Mouse (Mus musculus) retina, postnatal 7 days (tissue): Measurements from ENCODE around the gene 1700013G24Rik.

Source experiments
- DNase-seq: peaks from one replicate; pipeline ENCODE4 v3.0.0-alpha.2; 2012; ENCODE audit warnings: low read depth, low spot score

The 1700013G24Rik gene

DNA sequence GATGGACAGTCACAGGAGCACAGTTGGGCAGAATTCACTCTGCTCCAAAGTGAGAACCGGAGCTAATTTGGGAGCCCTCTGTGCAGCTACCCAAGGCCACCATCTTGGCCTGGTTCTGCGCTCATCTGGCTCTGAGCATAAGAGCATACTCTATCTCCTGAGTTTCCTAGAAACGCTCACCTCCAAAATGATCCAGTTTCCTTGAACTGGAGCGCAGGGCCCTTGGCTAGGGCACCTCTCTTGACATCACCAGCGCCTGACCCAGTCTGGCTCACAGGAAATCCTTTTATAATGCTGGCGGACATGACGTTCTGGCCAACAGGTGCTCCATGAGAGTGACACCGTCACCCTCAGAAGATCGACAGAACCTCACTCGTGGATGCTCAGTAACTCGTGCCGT is 3.5 kb downstream of the 1700013G24Rik start:
- no peak for DNase-seq

DNA sequence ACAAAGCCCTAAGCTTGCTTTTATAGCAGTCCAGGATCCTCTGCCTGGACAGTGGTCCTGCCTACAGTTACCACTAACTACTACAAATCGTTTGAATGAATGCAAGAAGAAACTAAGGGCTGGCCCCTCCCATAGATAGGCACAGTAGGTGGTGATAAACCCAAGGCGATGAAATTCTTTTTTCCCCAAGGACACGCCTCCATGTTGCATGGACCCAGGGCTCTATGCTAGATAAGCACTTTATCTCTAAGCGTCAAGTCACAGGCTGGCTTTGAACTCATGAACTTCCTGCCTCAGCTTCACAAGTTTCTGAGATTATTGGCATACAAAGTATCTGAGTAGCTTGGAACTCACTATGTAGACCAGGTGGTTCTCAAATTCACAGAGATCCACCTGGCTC is 4.2 kb downstream of the 1700013G24Rik start:
- no peak for DNase-seq

DNA sequence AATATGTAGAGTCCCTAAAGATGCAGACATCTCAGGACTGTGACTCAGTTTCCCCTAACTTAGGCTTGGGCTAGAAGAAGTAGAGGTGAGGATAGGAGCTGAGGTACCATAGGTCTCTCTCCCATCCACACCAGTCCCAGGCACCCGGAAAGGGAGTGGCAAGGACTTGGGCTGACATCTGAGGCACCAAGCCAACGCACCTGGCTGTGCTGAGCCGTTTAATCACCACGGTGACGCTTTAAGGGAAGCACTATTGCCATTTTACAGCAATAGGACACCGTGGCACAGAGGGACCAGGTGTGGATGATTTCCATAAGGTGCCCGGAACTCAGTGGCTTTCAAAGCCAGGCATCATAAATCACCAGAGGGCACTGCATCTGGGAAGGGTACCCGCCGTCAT is 5.2 kb downstream of the 1700013G24Rik start:
- DNase-seq, result no peak

DNA sequence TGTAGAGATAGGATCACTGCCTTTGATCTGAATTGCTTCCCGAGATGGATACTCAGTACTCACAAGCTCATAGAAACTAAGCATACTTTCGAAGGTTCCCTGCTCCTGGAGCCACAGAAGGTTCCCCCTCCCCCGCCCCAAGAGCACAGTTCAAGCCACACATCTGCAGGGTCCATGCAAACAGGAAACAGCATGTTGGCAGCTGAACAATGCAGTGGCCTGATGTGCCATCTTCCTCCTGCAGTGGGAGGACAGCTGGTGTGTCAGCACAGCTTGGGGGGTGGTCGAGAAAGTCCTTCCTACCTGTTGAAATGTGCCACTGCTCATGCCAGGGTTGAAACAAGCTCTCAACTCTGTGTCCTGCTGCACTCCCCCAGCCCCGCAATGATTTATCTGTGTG is 5.8 kb downstream of the 1700013G24Rik start:
- DNase-seq, result no peak

DNA sequence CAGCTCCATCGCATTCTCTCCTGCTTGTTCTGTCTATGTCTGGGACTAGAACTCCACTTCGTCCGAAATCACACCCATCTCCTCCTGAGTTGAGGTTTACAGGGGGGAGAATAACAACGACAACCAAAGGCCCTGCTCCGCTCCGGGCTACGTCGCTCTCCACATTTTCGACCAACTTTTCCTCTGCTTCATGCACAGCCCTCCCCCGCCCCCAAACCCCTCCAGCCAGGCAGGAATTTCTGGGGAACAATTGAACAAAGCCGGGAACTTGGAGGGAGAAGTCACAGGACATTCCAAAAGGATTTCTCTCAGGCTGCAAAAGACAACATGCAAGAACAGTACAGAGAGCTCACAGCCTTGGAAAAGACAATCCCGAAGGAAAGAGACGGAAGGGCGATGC is 7.6 kb downstream of the 1700013G24Rik start:
- DNase-seq, result no peak

DNA sequence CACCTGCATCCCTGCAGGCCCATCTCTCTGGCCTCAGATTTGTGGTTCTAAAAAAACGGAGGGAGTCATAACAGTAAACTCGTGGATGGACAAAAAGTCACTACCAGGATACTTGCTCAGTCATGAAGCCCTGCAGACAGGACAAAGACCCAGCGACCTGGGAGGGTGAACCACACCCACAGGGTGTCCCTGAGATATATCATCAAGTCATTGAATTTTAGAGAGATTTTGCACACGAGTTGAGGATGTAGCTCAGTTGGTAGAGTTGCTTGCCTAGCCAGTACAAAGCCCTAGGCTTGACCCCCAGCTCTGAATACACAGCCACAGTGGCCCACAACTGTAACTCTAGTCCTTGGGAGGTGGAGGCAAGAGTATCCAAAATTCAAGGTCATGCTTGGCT is 8.1 kb downstream of the 1700013G24Rik start:
- DNase-seq, result no peak

DNA sequence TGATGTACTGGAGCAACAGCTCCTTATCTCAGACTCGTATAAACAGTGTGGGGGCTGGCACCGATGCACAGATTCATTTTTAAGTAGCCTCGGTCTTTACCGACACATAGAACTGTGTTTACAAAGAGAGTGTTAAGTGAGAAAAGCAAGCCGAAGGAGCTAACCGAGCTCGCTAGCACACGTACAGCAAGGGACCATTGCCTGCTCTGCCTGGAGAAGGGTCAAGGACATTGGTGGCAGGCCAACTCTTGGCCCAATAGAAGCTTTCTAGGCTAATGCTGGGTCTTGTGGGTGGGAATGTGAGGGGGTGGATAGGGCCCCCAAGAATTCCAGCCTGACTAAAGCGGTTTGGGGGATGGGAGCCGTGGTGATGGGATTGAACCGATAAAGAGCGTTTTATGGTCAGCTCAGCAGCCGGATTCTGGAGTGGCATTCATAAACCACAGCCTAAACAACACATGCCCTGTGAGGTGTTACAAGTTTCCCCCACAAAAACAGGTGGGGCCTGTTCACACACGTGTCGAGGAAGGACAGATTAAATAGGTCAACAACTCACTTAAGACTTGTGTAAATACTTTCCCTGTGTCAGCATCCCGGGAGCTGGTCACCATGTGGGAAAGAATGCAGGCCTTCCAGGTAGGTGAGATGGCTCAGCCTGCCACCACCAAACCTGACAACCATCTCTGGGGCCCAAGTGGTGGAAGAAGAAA is 9.1 kb downstream of the 1700013G24Rik start:
- DNase-seq, result no peak

DNA sequence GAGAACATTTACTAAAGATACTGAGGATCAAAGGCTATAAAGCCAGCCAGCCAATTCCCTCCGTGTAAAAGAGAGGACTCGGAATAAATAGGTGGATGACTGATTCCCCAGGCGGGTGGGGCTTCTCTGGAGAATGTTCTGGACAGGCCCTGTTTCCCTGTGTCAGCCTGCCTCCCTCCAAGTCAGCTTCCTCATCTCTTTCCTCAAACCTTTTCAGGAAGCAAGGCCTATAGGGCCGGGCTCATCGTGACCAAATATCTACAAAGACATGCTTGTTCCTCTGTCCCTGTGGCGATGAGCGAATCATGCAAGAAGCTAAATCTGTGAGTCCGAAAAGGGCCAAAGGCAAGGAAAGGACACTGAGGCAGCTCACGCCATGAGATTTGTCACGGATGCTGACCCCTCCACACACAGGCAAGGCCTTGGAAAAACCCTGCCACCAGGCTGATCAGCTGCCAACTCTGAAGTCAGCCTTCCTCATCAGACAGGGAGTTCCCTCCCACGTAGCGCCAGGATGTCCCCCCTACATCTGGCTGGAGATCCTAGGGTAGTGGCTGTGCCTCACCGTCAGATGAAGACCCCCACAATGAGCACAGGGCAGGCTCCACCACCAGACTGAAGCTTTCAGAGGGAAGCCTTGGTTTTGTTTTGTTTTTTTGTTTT is 12.2 kb downstream of the 1700013G24Rik start:
- DNase-seq, result no peak

DNA sequence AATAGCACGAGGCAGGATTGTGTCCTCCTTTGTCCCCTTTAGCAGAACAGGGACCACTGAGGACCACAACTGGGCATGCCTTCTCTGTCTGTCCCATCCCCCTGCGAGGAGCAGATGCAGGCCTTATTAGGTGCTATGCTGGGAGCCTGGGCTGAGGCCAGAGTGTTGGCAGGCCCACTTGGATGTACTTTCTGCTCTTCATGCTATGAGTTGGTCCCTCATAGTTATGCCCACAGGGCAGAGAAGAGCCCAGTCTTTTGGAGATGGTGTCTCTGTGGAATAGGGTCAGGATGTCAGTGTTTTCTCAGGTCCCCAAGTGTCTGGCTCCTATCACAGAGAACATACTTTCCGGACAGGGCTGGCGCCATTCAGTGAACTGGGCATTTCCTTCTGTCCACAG is 13.9 kb downstream of the 1700013G24Rik start:
- no peak for DNase-seq

DNA sequence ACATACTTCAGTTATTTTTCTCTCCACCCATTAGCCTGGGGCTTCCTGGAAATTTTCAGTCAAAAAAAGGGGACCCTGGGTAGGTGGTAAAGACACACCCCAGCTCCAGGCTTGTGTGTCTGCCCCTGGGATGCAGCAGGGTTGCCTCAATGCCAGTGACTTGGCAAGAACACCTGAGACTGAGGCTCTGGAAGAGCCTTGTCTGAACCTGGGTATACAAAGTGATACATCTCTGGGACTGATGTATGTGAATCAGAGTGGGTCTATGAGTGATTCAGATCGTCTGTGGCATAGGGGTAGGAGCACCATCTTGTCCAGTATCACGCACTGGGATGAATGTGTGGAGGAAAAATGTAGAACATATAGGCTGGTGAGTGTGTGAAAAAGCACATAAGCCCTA is 14.4 kb downstream of the 1700013G24Rik start:
- DNase-seq, result no peak

DNA sequence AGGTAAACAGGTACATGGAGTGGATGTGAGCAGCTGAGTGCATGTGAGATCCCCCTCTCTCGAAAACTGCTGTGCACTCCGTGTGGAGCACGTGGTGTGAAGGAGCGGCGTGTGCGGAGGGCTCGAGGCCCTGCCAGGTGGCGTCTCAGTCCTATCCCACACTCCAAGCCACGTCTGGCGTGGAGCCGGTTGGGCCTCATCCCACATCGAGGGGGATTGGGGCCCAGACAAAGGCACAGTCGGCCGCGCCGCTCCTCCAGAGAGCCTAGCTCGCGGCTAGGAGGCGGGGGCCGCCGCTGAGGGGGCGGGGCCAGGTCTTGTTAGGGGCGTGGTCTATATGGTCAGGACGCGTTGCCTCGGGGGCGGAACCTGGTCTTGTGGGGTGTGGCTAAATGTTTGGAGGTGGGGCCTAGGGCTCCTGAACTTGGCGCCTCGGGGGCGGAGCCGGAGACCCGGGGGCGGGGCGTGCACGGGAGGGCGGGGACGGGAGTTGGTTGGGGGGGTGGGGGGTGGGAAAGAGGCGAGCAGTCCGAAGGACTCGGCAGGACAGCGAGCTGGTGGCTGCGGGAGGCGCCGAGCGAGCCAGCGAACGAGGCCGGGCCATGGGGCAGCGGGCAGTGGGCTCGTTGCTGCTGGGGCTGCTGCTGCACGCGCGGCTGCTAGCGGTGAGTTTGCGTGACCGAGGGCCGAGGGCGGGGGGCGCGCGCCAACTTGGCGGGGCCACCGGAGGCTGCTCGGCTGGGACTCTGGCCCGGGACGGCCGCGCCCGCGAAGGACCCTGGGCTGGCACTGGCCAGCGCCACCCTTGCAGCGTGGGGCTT is 15.4 kb downstream of the 1700013G24Rik start, which contains the start of gene Hspg2:
Gene Hspg2, plus strand, starts transcription at position 510 of the 821 bp plus-strand sequence.
- DNase-seq, result peak; percentile 88

DNA sequence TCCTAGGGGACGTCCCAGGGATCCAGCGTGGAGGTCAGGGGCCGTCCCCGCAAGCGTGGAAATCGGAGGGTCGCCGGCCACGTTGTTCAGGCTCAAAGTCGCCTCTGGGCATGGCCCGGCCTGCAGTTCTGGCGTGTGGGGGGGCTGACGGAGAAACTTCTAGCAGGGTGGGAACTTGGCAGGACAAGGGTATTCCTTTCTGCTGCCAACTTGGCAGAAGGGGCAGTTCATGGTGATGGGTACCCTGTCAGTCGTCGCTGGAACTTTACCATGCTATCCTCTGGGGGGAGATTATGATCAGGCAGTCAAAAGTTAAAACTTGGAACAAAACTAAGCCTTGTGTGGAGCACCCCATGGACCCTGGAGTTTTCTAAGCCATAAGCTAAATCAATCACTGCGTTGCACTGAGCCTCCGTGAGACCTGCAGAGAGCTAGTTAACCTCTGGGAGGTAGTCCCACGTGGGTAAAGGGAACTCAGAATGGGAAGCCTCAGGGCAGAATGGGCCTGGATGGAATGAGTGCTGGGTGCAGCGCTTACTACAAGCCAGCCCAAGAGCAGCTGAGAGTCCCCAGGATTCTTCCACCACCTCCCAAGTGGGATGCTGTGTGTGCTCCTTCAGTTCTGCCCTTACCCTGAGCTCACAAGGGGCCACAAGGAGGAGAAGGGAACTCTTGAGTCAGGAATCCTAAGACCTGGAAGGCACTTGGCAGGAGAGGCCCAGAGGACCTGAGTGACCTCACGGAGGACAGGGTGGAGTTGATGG is 16.2 kb downstream of the 1700013G24Rik start:
- no peak for DNase-seq

DNA sequence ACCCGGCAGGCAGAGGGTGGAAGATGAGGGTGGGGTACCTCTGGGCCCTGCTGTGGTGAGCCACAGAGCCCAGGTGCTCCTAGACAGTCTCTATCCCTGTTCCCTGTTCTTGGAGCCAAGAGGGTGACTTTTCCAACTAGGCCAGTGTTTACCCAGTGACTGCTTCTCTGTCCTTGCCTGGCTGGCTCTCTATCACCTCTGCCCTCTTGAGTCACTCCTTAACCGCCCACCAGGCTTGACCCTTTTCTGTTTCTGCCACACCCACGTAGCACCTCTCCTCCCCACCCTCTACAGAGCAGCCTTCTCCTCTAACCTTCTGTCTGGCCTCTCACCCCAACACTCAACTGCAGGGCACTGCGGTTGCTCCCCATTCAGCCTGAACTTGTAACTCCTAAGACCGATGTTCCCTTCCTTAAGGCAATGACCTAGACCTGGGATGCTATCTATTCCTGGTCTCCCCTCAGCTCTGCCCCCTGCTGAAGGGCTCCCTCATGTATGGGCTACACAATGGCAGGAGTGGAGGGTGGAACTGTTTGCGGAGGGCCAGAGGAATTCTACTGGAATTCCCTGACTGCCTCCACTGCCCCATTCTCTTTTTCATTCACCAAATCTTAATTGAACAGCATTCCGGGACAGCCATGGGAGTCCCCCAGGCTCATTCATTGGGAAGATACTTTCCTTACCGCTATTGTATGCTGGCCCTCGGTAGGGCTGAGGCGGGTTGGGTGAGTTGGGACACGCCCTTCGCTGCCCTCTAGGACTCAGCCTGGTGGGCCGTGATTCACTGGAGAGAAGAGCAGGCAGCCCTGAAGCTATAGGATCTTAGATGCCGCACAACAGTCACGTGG is 17.0 kb downstream of the 1700013G24Rik start:
- DNase-seq, result no peak

DNA sequence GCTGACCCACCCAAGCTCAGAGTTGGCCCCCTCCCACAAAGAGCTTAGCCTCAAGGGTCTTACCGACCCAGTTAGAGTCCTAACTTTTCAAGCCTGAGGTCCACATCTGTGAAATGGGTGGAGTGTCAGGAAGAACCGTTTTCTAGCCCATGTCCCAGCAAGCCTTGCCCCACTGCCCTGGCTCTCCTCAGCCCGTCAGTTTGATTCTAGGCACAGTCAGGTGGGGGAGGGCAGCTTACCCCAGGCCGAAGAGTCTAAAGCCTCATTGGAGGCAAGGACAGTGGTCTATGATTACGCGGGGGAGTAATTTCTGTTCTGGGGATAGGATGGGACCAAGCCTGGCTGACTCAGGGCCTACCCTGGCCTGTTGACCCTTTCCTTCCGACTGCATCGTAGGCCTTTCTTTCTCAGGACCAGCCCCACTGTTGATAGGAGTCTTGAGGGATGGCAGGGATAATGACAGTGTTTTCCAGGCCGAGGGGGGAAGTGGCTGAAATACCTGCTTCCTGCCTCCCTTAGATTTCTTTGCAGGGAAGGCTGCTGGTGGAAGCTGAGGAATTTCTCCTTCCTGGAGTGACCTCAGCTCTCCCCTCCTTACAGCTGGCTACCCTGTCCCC is 17.7 kb downstream of the 1700013G24Rik start:
- DNase-seq, result no peak

DNA sequence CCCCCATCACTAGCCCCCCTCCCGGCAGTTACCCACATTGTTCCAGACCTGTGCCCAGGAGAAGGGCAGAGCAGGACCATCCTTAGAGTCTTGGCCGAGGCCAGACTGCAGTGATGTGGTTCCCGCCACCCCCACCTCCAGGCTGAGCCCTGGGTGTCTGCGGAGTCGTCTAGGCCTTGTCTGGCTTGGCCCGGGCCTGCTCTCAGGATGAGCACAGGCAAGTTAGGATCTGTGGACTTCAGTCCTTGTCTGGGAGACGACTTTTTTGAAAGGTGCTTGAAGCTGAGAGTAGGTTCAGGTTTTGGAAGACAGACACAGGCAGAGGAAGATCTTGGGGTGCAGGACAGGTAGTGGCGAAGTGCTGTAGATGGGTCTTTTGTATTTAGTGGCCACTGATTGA is 18.2 kb downstream of the 1700013G24Rik start:
- no peak for DNase-seq

DNA sequence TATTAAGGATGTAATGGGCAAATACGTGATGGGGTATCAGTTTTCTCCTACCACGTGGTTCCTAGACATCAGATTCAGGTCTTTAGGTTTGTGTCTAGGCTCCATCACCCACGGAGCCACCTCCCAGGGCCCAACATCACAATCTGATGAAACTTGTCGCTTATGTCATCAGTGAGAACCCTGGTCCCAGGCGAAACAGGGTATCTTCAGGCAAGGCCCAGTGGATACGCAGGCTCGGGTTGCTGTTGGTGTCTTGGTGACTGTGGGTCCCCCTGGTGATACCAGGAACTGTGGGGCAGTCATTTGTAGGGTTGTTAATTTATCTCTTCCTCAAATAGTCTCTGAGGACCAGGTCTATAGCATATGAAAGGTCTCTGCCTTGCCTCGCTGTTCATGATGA is 20.2 kb downstream of the 1700013G24Rik start:
- no peak for DNase-seq

DNA sequence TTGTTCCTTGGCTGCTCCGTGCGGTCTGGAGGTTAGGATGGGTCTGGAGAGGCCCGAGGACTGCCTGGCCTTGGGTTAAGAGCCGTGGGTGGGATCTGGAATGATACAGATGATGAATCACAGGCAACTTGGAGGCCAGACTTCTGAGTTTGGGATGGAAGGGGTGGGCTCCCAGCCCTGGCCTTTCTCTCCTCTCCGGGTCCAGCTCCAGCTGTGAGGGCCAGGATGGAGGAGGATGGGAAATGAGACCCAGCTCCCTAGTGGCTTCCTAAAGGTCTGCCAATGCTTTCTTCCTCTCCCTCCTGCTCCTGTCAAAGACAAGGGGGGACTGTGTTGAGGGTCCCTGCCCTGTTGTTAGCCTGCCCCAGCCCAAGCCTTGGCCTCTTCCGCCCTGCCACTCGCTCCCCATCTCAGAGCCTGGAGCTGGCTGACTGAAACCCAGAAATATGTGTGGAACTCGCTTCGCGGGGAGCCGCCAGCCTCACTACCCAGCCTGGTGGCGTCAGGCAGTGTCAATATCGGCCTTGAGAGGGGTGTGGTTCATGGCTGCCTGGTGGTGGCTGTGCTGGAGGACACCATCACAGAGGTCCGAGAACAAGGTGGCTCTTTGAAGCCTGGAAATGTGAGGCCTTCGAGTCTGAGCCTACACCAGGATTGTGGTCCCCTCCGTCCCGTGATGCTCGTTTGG is 20.8 kb downstream of the 1700013G24Rik start:
- DNase-seq, result no peak

DNA sequence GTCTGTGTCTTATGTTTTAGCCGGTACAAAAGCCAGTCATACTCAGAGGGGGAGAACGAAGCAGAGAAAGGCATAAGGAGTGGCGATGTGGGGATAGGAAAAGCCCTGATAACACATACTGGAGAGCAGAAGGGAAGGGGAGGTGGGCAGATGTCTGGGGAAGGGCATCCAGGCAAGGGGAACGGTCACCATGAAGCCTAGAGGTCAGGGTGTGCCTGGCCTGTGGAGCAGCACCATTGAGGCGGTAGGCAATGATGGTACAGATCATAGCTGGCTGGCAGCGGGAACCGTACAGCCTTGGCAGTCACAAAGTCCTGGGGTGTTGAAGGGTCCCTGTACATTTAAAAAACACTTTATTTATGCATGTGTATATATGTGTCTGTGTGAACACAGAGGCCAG is 21.6 kb downstream of the 1700013G24Rik start:
- DNase-seq, result no peak

DNA sequence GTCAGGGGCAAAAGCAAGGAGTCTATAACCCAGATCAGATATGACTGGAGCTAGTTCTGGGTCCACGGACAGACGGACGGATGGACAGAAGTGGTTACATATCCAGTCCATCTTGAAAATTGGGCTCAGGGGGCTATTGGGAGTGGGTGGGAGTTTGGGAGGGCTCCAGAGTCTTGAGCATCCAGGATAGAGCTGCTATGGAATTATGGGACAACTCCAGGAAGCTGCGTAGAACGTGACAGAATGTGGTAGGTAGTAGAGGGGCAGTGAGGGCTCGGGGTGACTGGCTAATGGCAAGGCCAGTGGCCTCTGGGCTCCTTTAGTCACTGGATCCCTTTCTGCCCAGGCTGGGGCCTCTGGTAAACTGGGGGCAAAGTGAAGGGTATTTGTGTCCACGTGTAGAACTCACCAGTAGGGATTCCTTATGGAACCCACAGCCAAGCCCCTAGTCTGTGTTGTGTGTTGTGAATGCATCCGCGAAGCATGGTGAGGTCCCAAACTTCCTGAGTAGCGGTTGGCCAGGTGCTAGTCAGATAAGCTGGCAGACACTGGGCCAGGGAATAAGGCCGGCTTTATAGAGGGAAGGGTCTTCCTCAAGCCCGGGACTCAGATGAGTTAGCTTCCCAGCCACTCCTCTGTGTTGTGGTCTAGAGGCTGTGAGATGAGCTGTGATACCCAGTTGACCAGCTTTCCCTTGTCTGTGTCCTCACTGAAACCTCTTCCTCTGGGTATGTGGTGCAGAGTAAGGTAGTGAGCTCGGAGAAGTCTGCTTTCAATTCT is 22.4 kb downstream of the 1700013G24Rik start:
- DNase-seq, result no peak
